Mouse (Mus musculus): ENCODE data around the gene Kctd3.
"Not testable (repeated sequence)": the region's sequence is repeated elsewhere in the genome, so short reads cannot be mapped to it uniquely, and the experiment has no call there.

Gene Kctd3

DNA sequence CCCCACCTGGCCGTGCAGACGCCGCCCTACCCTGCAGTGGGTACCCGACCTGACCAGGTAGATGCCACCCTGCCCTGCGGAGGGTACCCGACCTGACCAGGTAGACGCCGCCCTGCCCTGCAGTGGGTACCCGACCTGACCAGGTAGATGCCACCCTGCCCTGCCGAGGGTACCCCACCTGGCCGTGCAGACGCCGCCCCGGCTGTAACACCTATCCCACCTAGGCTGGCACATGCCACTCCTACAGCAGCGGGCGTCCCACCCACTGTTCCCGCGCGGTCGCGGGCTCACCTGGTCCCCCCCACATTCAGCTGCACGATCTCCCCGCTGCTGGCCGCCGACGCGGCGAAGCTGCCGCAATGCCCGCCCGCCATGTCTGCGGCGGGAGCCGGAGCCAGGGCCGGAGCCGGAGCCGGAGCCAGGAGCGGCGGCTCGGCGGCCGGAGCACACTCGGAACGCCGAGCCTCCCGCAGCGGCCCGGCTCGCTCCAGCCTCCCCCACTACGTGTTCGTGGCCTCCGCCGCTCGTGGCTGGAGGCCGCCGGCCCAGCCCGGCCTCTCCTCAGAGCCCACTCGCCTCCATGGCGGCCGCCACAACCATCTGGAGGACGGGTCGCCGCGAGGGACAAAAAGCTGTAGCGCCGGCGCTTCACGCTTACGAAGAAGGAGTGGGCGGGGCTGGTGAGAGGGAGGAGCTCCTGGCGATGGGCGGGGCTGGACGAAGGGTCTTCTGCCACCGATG, at the start of gene Kctd3:
TSS of gene Kctd3 (minus strand) at position 603 of the 741 bp plus-strand sequence.
- DNase-seq = peak; percentile 86

DNA sequence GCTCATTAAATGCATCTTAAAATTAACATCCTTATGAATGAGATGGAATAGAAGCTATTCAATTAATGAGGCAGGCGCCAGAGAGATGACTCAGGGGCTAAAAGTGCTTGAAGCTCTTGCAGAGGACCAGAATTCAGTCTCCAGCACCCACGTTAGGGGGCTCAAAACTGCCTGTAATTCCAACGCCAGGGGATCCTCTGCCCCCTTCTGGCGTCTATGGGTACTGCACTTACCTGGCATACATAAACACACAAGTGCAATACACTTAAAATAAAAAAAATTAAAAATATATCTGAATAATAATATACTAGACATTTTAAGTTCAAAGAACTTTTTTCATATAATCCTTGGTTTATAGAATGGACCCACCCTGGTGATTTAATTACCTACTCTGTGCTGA, 49.8 kb upstream of the Kctd3 start:
- no peak for DNase-seq

DNA sequence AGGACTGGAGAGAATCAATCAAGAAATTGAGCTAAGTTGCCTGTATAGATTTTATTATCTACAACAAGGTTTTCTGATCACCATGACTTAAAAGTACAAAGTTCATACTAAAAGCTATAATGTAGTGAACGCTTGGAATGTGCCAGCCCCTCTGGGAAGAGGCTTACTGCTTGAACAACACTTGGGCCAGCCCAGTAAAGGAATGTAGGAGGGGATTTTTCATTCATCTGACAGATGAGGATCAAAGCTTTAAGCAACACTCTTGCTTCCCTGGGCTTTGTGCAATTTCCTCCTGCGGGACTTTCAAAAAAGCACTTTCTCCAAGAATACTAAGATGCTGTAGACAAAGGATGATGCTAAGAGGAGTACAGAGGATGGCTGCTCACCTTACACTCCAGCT, 48.3 kb upstream of the Kctd3 start:
- DNase-seq = no peak

DNA sequence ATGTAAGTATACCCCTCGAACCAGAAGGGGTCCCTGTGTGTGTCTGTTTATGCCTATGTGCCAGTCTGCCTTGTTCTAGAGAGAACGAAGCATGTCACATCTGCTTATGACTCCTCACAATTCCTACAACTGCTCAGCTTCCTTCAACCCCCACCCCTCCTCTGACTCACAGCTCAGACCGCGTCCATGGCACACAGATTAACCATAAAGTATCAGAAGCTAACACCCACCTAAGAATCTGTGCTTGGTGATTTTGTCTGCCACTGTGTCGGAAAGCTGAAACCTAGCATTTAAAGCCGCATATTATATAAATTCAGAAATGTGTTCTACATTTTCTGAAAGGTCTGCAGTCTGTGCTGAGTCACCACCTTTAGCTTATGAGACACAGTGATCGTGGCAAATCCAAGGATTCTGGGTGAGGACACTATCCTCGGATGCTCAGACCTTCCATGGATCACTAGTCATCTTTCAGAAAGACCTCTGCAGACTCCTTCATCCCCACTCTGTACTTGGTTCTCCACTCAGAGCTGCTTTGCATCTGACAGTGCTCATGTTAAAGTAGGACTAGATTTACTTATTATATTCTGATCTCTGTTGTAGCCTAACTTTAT, 47.4 kb upstream of the Kctd3 start:
- no peak for DNase-seq

DNA sequence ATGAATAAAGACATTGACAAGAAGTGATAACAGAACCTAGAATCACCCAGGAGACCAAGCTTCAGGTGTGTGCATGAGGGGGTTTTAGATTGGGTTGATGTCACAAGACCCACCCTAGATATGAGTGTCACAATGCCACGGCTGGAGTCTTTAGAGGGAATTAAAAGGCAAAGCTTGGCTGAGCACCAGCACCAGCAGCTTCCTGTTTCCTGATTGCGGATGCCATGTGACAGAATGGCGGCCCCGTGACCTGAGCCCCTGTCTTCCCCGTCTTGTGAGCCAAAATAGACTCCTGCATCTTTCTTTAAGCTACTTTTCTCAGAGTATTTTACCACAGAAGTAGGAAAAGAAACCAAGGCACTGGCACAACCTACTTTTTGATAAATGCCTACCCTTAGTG, 46.5 kb upstream of the Kctd3 start:
- no peak for DNase-seq

DNA sequence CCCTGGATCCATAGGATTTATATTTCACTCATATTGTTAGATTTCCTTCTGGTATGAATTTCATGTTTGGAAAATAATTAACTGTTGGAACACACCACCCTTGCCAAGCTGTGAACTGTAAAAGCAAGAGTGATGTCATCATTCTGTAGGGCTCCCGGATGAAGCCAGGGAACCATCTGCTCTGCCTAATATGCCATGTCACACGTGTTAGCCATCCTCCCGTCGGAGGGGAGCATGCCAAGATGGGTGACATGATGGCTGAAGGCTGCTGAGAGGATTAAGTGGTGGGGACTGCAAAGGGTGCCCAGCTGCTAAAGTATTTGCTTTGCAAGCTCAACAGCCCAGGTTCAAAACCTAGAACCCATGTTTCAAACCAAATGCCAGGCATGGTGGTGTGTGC, 44.5 kb upstream of the Kctd3 start:
- DNase-seq = no peak

DNA sequence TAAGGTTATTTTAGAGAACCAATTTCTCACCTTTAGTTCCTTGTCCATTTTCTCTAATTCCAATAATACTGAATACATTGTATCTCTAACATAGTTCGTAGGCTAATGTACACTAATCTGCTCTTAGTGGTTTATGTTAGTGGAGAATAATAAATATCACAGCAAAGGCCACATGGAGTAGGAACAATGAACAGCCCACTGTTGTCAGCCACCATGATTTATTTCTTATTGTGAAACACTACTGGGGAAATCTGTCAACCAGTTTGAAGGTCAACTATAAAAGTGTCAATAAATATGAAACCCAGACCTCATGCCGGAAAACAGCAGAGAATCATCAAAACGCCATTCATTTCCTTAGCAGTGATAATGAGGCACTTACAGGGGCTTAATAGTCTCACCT, 42.5 kb upstream of the Kctd3 start:
- DNase-seq = no peak

DNA sequence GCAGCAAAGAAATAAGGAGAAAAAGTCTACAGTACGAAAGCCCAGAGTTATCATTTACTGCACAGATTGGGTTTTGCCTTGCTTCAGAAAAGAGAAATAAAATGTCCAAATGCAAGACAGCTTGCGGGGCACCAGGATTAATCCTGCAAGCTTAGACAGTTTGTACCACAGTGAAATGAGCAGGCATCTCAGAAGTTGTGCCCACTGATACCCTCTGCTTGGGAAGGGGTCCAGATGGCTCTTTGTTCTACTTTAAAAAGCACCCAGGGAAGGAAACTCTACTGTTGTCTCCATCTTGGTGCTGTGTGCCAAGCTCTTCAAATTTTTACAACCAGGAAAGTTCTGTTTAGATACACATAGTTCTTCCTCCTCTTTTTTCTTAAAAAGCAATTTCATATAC, 40.7 kb upstream of the Kctd3 start:
- DNase-seq = no peak

DNA sequence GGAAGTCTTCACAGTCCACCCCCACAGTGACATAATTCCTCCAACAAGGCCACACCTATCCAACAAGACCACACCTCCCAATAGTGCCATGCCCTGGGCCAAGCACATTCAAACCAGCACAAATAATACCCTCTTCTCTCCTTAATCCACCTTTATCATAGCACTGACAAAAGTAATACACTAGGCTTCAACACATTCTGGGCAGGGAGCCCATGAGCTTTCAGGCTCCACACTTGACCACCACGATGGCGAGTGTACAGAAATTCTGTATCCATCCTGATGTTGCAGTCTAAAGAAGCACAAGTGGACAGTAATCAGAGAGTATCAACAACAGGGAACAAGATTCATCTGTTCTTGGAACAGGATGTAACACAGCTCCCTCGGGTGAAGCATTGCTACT, 40.3 kb upstream of the Kctd3 start:
- no peak for DNase-seq

DNA sequence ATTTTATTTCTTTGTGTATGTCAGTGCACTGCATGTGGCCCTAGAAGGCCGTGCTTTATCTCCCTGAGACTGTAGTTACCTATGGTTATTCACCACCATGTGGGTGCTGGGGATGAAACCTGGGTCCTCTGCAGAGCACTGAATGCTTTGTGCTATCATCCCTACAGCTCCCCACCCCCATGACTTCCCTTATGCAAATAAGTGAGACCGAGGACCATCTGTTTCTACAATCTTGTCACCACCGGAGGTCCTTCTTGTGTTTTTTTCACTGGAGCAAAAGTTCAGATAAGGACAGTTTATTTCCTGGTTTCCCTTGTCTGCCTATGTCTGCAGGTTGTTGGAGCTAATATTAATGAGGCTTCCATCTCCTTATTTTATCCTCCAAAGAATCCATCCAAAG, 39.2 kb upstream of the Kctd3 start:
- DNase-seq = no peak

DNA sequence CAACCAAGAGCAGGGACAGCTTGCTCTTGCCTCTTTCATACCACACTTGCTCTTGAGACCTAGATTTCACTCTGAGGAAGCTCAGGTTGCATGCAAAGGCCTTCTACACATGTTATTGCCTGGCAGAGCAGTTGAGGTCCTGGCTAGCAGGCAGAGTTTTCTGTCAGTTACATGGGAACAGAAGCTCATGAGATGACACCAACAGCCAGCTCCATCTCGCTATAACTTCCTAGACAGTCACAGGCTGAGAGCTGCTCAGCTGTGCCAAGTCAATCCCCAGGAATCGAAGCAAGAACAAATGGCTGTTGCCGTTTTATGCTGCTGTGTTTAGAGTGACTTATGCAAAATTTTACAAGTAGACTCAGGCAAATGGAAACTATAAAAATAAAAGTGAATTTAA, 38.7 kb upstream of the Kctd3 start:
- no peak for DNase-seq

DNA sequence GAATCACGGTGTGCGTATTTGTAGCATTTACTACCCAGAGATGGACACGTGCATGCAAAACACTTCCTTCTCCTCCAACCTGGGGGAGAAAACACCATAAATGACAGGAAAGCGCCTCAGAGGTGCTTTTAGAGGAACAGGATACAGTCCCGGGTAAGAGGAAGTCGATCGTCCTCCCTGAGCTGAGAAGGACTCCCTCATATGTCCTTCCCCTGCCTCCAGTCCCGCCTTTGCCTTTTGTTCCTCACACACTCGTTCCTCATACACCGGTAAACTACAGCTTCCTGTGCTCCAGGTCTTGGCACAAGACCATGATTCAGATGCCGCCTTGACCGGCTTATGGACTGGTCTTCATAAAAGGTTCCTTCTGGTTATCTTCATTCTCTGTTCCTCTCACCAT, 33.6 kb upstream of the Kctd3 start:
- DNase-seq = no peak

DNA sequence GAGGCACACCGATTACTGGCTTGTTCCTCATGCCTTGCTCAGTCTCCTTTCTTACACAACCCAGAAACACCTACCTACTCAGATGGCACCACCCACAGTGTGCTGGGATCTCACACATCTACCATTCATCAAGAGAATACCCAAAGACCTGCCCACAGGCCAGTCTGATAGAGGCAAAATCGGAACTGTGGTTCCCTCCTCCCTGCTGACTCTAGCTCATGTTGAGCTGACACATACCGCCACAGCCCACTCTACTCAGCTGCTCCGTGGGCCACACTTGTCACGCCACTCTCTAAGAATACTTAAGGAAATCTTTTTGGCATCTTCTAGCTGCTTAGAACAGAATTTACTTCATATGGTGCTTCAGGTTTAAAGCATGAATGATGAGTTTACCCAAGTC, 31.7 kb upstream of the Kctd3 start:
- DNase-seq = no peak

DNA sequence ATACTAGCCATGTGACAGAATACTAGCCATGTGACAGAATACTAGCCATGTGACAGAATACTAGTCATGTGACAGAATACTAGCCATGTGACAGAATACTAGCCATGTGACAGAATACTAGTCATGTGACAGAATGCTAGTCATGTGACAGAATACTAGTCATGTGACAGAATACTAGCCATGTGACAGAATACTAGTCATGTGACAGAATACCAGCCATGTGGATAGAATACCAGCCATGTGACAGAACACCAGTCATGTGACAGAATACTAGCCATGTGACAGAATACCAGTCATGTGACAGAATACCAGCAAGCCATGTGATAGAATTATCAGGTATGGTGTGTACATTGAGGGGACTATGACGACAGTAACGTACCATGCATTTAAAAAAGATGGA, 25.2 kb upstream of the Kctd3 start:
- DNase-seq = not testable (repeated sequence)

DNA sequence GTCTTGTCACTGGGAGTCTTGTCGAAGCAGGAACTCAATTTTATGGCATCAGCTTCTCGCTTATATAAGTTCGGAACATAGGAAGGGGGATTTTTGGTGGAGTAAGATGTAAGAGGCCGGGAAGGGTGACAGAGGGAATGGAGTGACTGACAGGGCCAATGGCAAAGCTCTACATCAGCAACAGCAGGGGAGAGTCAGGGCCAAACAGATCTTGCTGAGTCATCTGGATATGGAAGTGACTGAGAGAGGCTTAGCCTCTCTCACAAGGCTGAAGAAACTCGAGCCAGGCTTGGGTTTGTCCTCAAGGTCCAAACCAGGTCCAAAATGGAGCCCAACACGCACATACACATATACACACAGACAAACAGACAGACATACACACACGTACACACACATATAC, 23.3 kb upstream of the Kctd3 start:
- DNase-seq = no peak

DNA sequence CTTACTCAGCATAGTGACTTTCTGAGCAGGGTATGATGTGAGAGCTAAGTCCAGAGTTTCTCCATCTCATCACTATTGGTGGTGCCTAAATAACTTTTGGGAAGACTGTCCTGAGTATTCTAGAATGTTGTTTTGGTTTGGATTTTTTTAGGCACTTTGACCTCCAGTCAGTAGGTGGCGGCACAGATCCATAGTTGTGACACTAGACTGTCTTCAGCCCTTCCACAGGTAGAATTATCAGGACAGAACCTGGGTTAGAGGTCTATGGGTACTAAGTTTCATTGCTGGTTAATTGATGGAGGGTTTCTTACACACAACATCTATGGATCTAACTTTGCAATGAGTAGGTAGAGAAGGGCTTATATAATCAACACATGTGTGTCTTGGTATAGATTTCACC, 20.6 kb upstream of the Kctd3 start:
- DNase-seq = no peak

DNA sequence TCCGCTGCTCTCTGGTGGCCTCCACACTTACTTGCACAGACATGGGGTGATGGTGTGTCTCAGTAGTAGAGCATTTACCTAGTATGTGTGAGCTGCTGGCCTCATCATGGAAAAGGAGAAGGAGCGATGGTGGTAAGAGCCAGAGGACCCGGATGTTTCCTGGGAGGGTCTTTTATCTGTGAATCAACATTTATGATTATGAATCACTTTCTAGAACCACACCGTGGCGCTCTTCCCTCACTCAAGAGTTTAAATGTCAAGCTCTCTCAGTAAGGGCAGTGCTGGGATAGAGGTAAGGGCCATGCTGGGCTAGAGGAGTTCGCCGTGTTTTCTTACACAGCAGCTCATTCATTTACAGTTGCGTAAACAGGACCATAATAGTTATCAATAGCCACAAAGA, 19.2 kb upstream of the Kctd3 start:
- no peak for DNase-seq

DNA sequence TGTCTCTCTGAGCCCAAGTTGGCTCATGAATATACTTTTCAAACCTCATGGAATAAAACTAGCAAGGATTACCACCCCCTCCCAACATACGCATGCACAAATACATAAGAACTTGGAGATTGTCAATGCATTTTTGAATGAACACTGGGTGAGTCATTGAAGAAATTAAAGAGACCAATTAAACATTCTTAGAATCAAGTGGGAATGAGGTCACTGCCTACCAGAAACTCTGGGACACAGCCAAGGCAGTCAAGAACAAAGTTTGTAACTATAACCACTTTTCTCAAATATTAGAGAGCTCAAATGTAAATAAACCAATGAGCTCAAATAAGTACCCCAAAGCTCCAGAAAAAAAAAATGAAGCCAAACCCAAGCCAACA, 16.1 kb upstream of the Kctd3 start:
- no peak for DNase-seq

DNA sequence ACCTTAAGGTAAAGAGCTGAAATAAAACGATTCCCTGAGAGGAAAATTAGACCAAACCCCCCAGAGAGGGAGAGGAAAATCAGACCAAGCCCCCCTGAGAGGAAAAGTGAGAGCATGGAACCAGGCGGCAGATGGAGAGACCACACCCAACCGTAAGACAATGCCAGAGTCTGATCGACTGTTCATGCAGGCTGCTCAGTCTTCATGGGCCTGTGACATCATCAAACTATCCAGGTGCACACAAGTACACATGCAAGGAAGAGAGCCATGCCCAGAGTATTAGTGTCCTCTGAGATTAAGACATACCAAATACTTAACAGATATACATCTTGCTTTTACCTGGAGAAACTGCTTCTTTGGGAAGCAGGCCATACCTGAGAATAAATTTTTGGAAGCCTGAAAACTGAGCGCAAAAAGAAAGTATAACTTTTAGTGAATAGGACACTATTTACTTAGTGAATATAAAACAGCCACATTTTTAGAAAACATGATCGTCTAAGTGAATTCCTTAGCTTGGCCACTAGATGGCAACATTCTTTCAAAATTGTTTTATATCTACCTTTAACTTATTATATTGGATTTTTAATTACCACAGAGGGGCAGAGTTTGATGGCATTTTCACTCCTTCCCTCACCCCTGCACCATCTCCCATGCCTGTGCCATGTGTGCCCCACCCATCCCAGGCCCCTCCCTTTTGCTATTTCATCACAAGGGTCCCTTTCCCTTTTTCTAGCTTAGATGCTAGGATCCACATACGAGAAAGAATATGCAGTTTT, 15.5 kb upstream of the Kctd3 start:
- DNase-seq = no peak

DNA sequence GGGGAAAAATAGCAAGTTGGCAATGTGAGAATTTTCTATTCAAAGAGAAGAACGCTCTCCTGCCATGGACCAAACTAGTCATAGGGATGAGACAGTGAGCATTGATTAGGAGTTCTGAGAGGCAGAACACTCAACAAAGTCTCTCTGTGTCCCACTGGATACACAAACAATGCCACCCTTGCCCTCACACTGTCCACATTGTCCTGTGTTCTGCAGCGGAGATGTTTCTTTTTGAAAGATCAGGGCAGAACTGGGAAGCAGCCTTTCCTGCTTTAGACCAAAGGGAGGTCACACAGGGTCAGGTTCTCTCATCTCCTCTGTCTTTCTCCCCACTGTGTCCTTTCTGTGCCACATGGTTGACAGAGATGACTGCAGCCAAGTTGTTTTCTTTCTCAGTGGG, 7.7 kb upstream of the Kctd3 start:
- DNase-seq = no peak

DNA sequence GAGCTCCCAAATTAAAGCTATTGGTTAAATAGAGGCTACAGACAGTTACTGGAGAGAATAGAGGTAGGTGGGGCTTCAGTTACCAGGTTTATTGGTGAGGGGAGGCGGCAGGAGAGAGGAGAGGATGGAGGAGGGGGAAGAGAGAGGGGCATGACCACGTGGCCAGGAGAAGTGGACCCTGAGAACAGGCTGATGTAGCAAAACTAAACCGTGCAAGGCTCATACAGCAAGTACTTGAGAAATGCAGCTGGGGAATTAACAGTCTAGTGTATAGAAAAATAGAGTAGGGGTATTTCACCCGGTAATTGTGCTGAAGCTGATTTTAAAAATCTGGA, 5.9 kb upstream of the Kctd3 start:
- no peak for DNase-seq

DNA sequence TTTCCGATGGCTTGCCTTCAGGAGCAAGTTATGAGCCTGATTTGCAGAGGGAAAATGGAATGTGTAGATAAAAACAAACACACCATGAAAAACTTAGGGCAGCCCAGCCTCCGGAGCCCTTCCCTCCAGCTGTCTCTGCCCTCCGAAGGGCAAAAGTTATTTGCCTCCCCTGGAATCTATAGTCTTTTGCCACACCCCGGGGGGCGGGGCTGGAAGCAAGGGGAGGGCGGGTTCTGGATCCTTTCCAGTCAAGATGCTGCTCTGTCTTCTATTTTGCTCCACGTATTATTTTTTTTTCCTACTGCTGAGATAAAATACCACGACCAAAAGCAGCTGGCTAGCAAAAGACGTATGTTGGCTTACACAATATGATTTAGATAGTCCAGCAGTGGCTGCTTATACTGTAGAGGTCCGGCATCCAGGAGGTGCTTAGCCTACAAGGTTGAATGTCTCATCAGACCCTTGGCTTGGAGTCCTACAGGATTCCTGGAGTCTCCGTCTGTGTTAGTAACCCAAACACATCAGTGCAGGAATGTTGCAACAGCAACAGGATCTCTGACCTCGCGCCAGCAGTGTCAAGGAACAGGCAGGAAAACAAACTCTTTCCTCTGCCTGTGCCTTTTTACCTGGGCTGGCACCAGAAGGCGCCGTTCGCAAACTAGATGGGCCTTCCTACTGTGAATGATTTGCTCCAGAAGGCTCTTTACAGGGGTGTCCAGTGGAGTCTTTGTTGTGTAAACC, 5.4 kb upstream of the Kctd3 start:
- DNase-seq = no peak

DNA sequence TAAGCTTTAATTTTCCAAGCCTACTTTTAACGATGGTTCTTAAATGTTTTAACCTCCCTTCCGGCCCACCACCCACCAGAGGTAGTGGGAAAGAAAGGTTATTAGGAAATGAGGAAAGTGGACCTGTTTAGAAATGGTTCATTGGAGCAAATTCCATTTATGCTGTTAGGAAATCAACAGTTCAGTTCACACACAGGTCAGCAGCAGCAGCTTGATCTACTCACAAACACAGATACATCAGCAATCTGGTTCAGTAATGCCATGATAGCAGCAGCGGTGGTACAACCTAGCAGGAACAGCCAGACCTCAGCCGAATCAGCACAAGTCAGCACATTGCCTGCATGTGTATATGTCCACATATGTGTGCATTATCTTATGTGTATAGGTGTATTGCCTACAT, 3.0 kb upstream of the Kctd3 start:
- no peak for DNase-seq

DNA sequence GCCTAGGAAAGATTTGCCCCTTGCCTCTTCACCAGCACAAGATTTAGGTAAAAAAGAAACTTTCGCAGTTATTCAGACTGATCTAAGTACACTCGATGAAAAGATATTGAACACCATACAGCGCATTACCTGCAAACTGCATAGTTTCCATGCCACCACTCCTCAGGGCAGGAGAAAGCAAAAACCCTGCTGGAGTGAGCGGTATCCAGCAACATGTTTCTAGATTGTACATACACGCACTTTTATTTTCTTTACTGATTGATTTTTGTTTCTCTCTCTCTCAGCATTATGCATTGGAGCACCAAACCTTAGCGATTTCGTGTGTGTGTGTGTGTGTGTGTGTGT, 311 bp upstream of the Kctd3 start:
- no peak for DNase-seq

Data from thymus, adult 18-20 months (tissue).